Mouse (Mus musculus) neural tube, embryonic 11.5 days (tissue): Measurements from ENCODE around the gene Lce1m. TPM values are rescaled to one million over a fixed set of nuclear protein-coding genes. Genes with fewer than 3 reads are reported as not detected.

Source experiments
- ATAC-seq: fragments of 200-750 bp; cut with Nextera tagmentation; 2 replicates; pipeline ENCODE4 v1.8.0; 2017; ENCODE audit warnings: moderate number of reproducible peaks, mild to moderate bottlenecking, moderate TSS enrichment, moderate library complexity; ENCODE audit not compliant: insufficient read depth, low FRiP score, low TSS enrichment
- DNase-seq: peaks from one replicate; pipeline ENCODE4 v3.0.0-alpha.2; 2015; ENCODE audit warnings: low spot score
- H3K27ac ChIP-seq: fragments of 300-500 bp; sonication (generic); 2 replicates; pipeline ENCODE4 v1.5.1; 2014; ENCODE audit warnings: low read depth, mild to moderate bottlenecking, low read length
- H3K27me3 ChIP-seq: fragments of 300-500 bp; sonication (generic); 2 replicates; pipeline ENCODE4 v1.6.1; 2014; ENCODE audit warnings: mild to moderate bottlenecking, low read length, mixed read lengths; ENCODE audit not compliant: control insufficient read depth, insufficient read depth
- H3K36me3 ChIP-seq: fragments of 300-500 bp; sonication (generic); 2 replicates; pipeline ENCODE4 v1.6.1; 2014; ENCODE audit warnings: mild to moderate bottlenecking, low read length, moderate library complexity, mixed read lengths; ENCODE audit not compliant: control insufficient read depth, insufficient read depth
- H3K4me1 ChIP-seq: fragments of 300-500 bp; sonication (generic); 2 replicates; pipeline ENCODE4 v1.6.1; 2014; ENCODE audit warnings: low read length, mixed read lengths; ENCODE audit not compliant: control insufficient read depth, insufficient read depth
- H3K4me2 ChIP-seq: fragments of 300-500 bp; sonication (generic); 2 replicates; pipeline ENCODE4 v1.6.1; 2014; ENCODE audit warnings: low read depth, mild to moderate bottlenecking, moderate library complexity
- H3K4me3 ChIP-seq: fragments of 300-500 bp; sonication (generic); 2 replicates; pipeline ENCODE4 v1.5.1; 2014; ENCODE audit warnings: low read depth, low read length
- H3K9ac ChIP-seq: fragments of 300-500 bp; sonication (generic); 2 replicates; pipeline ENCODE4 v1.6.1; 2014; ENCODE audit warnings: mild to moderate bottlenecking, low read length
- H3K9me3 ChIP-seq: fragments of 300-500 bp; sonication (generic); 2 replicates; pipeline ENCODE4 v1.6.1; 2016; ENCODE audit warnings: low read length; ENCODE audit not compliant: control insufficient read depth
- WGBS: fragments of 180-500 bp; shearing (Covaris S2); extraction: QIAGEN DNeasy Blood & Tissue Kit; methylation state at CpG from one replicate; pipeline ENCODE4 v1.1.7; 2014; 5-methylcytosine and 5-hydroxymethylcytosine counted together
- polyA plus RNA-seq: library from polyadenylated mRNA; unstranded; fragments of >200 nt; fragmentation: Nextera tagmentation; extraction: Ambion mirVana; gene quantifications from 2 replicates; pipeline ENCODE4 v1.2.1, GENCODE M21; 2014

Gene Lce1m
- polyA plus RNA-seq, 1 experiment from 2014 or later, result not detected

GRCm38 (mm10) chr3:93015460-93016104 is 3.3 kb downstream of the Lce1m start, which contains the start of gene Crct1:
TSS of gene Crct1 (minus strand) at chr3:93015687.
- WGBS, result 38% methylated on average over 4 of the region's 4 CpGs
- no peak for ATAC-seq
- 0 out of 2 replicates have a peak within 1 kb of the TSS, but pooled peaks have one; percentile 8 for H3K27ac ChIP-seq

GRCm38 (mm10) chr3:93014871-93015270 is 4.0 kb downstream of the Lce1m start:
- Histone ChIP-seq H3K27me3 (no peaks in the 10 kb centered on the region), H3K4me3 (peak overlapping the region; percentile 31), H3K9me3 (no peaks in the 10 kb centered on the region), H3K4me1 (no peaks in the 10 kb centered on the region), H3K36me3 (no peaks in the 10 kb centered on the region), H3K4me2 (peak overlapping the region; percentile 62), H3K27ac (no peak overlapping the region), H3K9ac (peak overlapping the region; percentile 55; the same call in 1 of the 2 replicates)
- WGBS, result 27% methylated on average over 5 of the region's 5 CpGs
- ATAC-seq, result no peak; the same call in 1 of the 2 replicates
- no peak for DNase-seq

More at GRCm38 (mm10) chr3:93015460-93016104, 3.3 kb downstream of the Lce1m start, which contains the start of gene Crct1:
- Histone ChIP-seq H3K27me3 (no peaks in the 10 kb centered on the region), H3K36me3 (no peaks in the 10 kb centered on the region), H3K4me3 (peak within 1 kb of the TSS; percentile 31), H3K4me2 (peak within 1 kb of the TSS; percentile 62), H3K9ac (peak within 1 kb of the TSS; percentile 55), H3K4me1 (no peaks in the 10 kb centered on the region), H3K9me3 (no peaks in the 10 kb centered on the region)
- DNase-seq, result no peak

- H3K27ac ChIP-seq, result 0 out of 2 replicates have a peak overlapping the region, but pooled peaks have one; percentile 8
- no peaks in the 10 kb centered on the region for H3K9me3 ChIP-seq
- under 1% methylated on average over 24 of the region's 24 CpGs for WGBS
- H3K9ac ChIP-seq, result peak overlapping the region; percentile 55
- no peaks in the 10 kb centered on the region for H3K27me3 ChIP-seq
- H3K4me2 ChIP-seq, result peak overlapping the region; percentile 62
- DNase-seq, result peak; percentile 80
- H3K4me1 ChIP-seq, result no peaks in the 10 kb centered on the region
- peak; percentile 83 for ATAC-seq
- H3K36me3 ChIP-seq, result no peaks in the 10 kb centered on the region
- H3K4me3 ChIP-seq, result peak overlapping the region; percentile 31
Measured at GRCm38 (mm10) chr3:93014378-93014801, 4.5 kb downstream of the Lce1m start.

GRCm38 (mm10) chr3:93002843-93003242 is 16.0 kb downstream of the Lce1m start:
- Histone ChIP-seq H3K36me3 (no peaks in the 10 kb centered on the region), H3K9ac (no peak overlapping the region), H3K27ac (no peak overlapping the region), H3K4me2 (no peak overlapping the region), H3K4me3 (no peak overlapping the region), H3K9me3 (no peaks in the 10 kb centered on the region), H3K27me3 (no peaks in the 10 kb centered on the region), H3K4me1 (no peaks in the 10 kb centered on the region)
- ATAC-seq (no peak), DNase-seq (no peak)
- 84% methylated on average over 4 of the region's 4 CpGs for WGBS

- DNase-seq (no peak), ATAC-seq (no peak)
- 85% methylated on average over 3 of the region's 3 CpGs for WGBS
Measured at GRCm38 (mm10) chr3:93000621-93001020, 18.2 kb downstream of the Lce1m start.

GRCm38 (mm10) chr3:92998691-92999090 is 20.2 kb downstream of the Lce1m start:
- 8% methylated on average over 7 of the region's 7 CpGs for WGBS
- no peaks in the 10 kb centered on the region for H3K9me3 ChIP-seq
- H3K36me3 ChIP-seq, result no peaks in the 10 kb centered on the region
- H3K27me3 ChIP-seq, result no peaks in the 10 kb centered on the region
- no peak overlapping the region for H3K4me2 ChIP-seq
- ATAC-seq (peak; percentile 76), DNase-seq (peak; percentile 75)
- H3K4me1 ChIP-seq, result no peaks in the 10 kb centered on the region
- no peak overlapping the region for H3K27ac ChIP-seq
- H3K4me3 ChIP-seq, result no peak overlapping the region
- no peak overlapping the region for H3K9ac ChIP-seq

More at GRCm38 (mm10) chr3:93000621-93001020, 18.2 kb downstream of the Lce1m start:
- Histone ChIP-seq H3K9ac (no peak overlapping the region), H3K4me3 (no peak overlapping the region), H3K27ac (no peak overlapping the region), H3K27me3 (no peaks in the 10 kb centered on the region), H3K4me1 (no peaks in the 10 kb centered on the region), H3K9me3 (no peaks in the 10 kb centered on the region), H3K36me3 (no peaks in the 10 kb centered on the region), H3K4me2 (no peak overlapping the region)

GRCm38 (mm10) chr3:92991926-92992325 is 26.9 kb downstream of the Lce1m start, which contains the start of gene Lce3f:
TSS of gene Lce3f (plus strand) at chr3:92992226.
- ATAC-seq, result no peak

GRCm38 (mm10) chr3:92978484-92978883 is 40.4 kb downstream of the Lce1m start:
- no peaks in the 10 kb centered on the region for H3K9me3 ChIP-seq
- H3K4me3 ChIP-seq, result no peak overlapping the region
- no peaks in the 10 kb centered on the region for H3K4me1 ChIP-seq
- no peak overlapping the region for H3K27ac ChIP-seq
- H3K27me3 ChIP-seq, result no peaks in the 10 kb centered on the region
- DNase-seq (no peak), ATAC-seq (no peak)
- H3K4me2 ChIP-seq, result no peak overlapping the region
- H3K9ac ChIP-seq, result no peak overlapping the region
- no peaks in the 10 kb centered on the region for H3K36me3 ChIP-seq
- WGBS, result 91% methylated on average over 2 of the region's 2 CpGs

More at GRCm38 (mm10) chr3:92991926-92992325, 26.9 kb downstream of the Lce1m start, which contains the start of gene Lce3f:
- H3K36me3 ChIP-seq, result no peaks in the 10 kb centered on the region
- no peaks in the 10 kb centered on the region for H3K27me3 ChIP-seq
- no peaks in the 10 kb centered on the region for H3K9me3 ChIP-seq
- H3K9ac ChIP-seq, result no peak within 1 kb of the TSS
- DNase-seq, result no peak
- no peak within 1 kb of the TSS for H3K27ac ChIP-seq
- no peaks in the 10 kb centered on the region for H3K4me1 ChIP-seq
- no peak within 1 kb of the TSS for H3K4me3 ChIP-seq
- H3K4me2 ChIP-seq, result no peak within 1 kb of the TSS
